Mouse (Mus musculus) kidney, postnatal 0 days (tissue): Measurements from ENCODE around the gene Tnr. TPM values are rescaled to one million over a fixed set of nuclear protein-coding genes. Genes with fewer than 3 reads are reported as not detected.

Source experiments
- ATAC-seq: fragments of 200-750 bp; cut with Nextera tagmentation; replicated peaks from 2 replicates; pipeline ENCODE4 v1.8.0; 2017; ENCODE audit warnings: low read depth, moderate number of reproducible peaks, moderate TSS enrichment, moderate library complexity; ENCODE audit not compliant: low FRiP score
- DNase-seq: peaks from one replicate; pipeline ENCODE4 v3.0.0-alpha.2; 2016; ENCODE audit warnings: low spot score
- H3K27ac ChIP-seq: fragments of 300-500 bp; sonication (generic); 2 replicates; pipeline ENCODE4 v1.5.1; 2014; ENCODE audit warnings: mild to moderate bottlenecking
- H3K27me3 ChIP-seq: fragments of 300-500 bp; sonication (generic); 2 replicates; pipeline ENCODE4 v1.6.1; 2014; ENCODE audit warnings: low read length, mixed read lengths; ENCODE audit not compliant: insufficient read depth
- H3K36me3 ChIP-seq: fragments of 300-500 bp; sonication (generic); 2 replicates; pipeline ENCODE4 v1.6.1; 2014; ENCODE audit warnings: low read length, mixed read lengths; ENCODE audit not compliant: insufficient read depth
- H3K4me1 ChIP-seq: fragments of 300-500 bp; sonication (generic); replicated peaks from 2 replicates; pipeline ENCODE4 v1.6.1; 2014; ENCODE audit warnings: antibody characterized with exemption, low read length, mixed read lengths; ENCODE audit not compliant: insufficient read depth
- H3K4me2 ChIP-seq: fragments of 300-500 bp; sonication (generic); 2 replicates; pipeline ENCODE4 v1.6.1; 2014; ENCODE audit warnings: mild to moderate bottlenecking, low read length, moderate library complexity, mixed read lengths
- H3K4me3 ChIP-seq: fragments of 300-500 bp; sonication (generic); replicated peaks from 2 replicates; pipeline ENCODE4 v1.5.1; 2014; ENCODE audit warnings: low read depth, low read length
- H3K9ac ChIP-seq: fragments of 300-500 bp; sonication (generic); 2 replicates; pipeline ENCODE4 v1.6.1; 2014; ENCODE audit warnings: low read depth, low read length
- H3K9me3 ChIP-seq: fragments of 300-500 bp; sonication (generic); replicated peaks from 2 replicates; pipeline ENCODE4 v1.6.1; 2016; ENCODE audit warnings: low read length, inconsistent platforms, mixed read lengths
- CTCF ChIP-seq: IDR thresholded peaks from 2 replicates; pipeline ENCODE4 v1.5.1; 2016; ENCODE audit warnings: antibody characterized with exemption, low read depth, mild to moderate bottlenecking, moderate library complexity
- WGBS: fragments of 180-500 bp; shearing (Covaris S2); extraction: QIAGEN DNeasy Blood & Tissue Kit; methylation state at CpG from one replicate; pipeline ENCODE4 v1.1.7; 2014; 5-methylcytosine and 5-hydroxymethylcytosine counted together
- polyA plus RNA-seq: library from polyadenylated mRNA; unstranded; fragments of >200 nt; fragmentation: Nextera tagmentation; extraction: Ambion mirVana; gene quantifications from 2 replicates; pipeline ENCODE4 v1.2.1, GENCODE M21; 2015

Gene Tnr
- polyA plus RNA-seq, 1 experiment from 2014 or later = not detected

DNA sequence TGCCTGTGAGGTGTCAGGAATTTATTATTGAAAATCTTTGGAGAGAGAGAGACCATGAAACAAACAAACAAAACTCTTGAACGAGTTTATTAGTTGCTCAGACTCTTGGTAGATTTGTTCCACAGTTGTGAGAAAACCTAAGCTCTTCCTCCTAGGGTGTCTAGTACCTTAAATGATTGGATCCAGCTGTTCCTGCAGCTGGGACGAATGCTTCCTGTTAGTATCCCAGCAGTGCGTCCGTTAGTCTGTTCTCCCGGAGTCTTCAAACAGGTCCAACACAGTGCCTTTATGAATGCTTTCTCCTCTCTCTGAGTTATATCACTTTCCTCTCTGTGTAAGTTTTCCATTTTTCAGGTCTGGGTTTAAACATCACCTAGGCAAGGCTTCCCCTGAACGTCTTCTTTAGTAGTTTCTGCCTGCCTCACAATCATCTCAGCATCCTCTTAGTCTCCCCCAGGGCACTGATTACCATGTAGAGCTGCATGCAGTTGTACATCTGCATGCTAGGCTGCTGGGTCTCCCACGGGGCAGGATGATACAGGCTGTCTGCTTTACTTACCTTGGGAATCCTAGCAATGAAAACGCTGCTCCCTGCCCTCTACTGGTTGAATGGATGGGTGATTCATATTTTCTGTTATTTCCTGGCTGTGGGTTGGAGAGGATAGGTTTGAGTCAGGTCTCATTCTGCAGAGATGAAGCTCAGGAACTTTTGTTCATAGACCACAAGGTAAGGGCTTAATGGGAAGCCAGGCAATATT, 293.2 kb downstream of the Tnr start:
- H3K27me3 ChIP-seq = no peaks in the 10 kb centered on the region
- no peak overlapping the region for H3K27ac ChIP-seq
- no peaks in the 10 kb centered on the region for H3K9me3 ChIP-seq
- WGBS = 15% methylated on average over 8 of the region's 8 CpGs
- H3K4me2 ChIP-seq = no peak overlapping the region
- ATAC-seq (no peak), DNase-seq (peak; percentile 68)
- H3K36me3 ChIP-seq = no peaks in the 10 kb centered on the region
- H3K4me1 ChIP-seq = no peaks in the 10 kb centered on the region
- no peak overlapping the region for H3K9ac ChIP-seq
- TF ChIP-seq CTCF = peak; percentile 50
- no peak overlapping the region for H3K4me3 ChIP-seq

DNA sequence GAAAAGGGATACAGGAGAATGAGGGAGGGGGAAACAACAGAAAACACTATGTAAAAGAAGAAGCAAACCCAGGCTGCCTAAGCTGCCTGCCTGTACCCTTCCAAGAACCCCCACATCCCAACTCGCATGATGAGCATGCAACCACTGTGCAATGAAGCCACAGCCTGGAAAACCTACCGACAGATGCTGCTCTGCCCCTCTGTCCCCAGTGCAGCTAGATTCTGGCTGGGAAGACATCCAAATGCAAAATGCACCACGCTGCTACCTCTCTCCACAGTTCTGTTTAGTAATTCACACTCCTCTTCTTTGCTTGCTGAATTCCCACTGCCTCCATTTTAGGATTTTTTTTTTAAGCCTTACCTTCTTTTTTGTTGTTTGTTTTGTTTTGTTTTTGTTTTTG, 295.9 kb downstream of the Tnr start:
- ATAC-seq (no peak), DNase-seq (no peak)
- H3K27me3 ChIP-seq = no peaks in the 10 kb centered on the region
- H3K36me3 ChIP-seq = no peaks in the 10 kb centered on the region
- H3K27ac ChIP-seq = no peak overlapping the region
- no peak overlapping the region for H3K4me2 ChIP-seq
- H3K9me3 ChIP-seq = no peaks in the 10 kb centered on the region
- TF ChIP-seq CTCF = no peak
- WGBS = 21% methylated on average over 3 of the region's 3 CpGs
- H3K4me1 ChIP-seq = no peaks in the 10 kb centered on the region
- no peak overlapping the region for H3K4me3 ChIP-seq
- H3K9ac ChIP-seq = no peak overlapping the region

DNA sequence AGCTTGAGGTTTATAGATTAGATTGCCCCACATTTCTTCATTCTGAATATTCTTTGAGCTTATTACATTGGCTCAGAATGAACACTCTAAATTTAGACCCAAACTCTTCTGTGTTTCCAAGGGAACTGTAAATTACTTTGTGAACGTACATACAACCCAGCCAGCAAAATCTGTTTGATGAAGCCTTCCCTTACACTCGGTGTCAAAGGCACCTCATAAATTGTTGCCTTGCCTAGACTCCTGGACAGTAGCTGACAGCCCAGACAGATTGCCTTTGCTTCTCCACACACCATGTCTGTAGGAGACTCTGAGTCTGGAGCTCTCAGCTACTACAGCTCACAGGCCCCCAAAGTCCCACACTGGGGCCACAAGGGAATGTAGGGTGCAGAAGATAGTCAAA, 298.8 kb downstream of the Tnr start:
- H3K9me3 ChIP-seq = no peaks in the 10 kb centered on the region
- no peak for ATAC-seq
- WGBS = 13% methylated on average over 2 of the region's 2 CpGs

DNA sequence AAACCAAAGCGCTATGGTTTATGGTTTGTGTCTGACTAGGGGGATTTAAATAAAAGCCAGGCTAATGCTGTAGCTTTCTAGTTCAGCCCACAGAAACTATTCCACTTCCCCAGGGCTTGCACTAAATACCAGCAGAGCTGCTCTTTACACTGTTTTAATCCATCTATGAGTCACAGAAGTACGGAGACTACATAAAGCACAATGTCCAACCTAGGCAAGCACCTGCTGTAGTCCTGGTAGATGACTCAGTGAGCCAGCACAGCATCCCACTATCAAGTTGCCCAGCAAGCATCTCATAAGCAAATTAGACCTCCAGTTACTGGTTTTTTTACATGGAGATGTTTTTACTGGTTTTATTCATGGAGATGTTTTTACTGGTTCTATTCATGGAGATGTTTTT, 305.0 kb downstream of the Tnr start:
- no peak for TF ChIP-seq CTCF

More for the DNA sequence above, 298.8 kb downstream of the Tnr start:
- Histone ChIP-seq H3K27me3 (no peaks in the 10 kb centered on the region), H3K4me3 (no peak overlapping the region), H3K27ac (no peak overlapping the region), H3K4me1 (no peaks in the 10 kb centered on the region), H3K36me3 (no peaks in the 10 kb centered on the region), H3K4me2 (no peak overlapping the region), H3K9ac (no peak overlapping the region)
- no peak for TF ChIP-seq CTCF
- peak; percentile 50 for DNase-seq

DNA sequence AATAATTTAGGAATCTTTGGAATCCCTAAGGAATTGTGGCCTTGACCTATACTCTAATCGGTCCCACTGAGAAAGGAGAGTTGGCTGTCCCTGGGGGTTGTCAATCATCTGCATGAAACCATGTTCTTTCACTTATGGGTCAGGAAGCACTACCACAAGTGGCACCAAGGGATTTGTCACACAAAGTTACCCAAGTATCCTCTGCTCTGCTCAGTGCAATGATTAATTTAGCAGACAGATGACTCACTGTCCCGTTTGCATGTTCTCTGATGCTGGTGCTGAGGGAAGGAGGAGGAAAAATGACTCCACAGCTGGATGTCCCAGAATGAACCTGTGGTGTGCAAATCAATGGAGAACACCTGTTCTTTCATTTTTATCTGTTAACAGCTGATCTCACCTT, 309.6 kb downstream of the Tnr start:
- ATAC-seq (no peak), DNase-seq (no peak)
- Histone ChIP-seq H3K9me3 (no peaks in the 10 kb centered on the region), H3K27ac (no peak overlapping the region), H3K27me3 (no peaks in the 10 kb centered on the region), H3K4me2 (no peak overlapping the region), H3K9ac (no peak overlapping the region), H3K36me3 (no peaks in the 10 kb centered on the region), H3K4me1 (no peaks in the 10 kb centered on the region), H3K4me3 (no peak overlapping the region)
- no peak for TF ChIP-seq CTCF
- WGBS = 27% methylated on average over 2 of the region's 2 CpGs

More for the DNA sequence above, 305.0 kb downstream of the Tnr start:
- no peak overlapping the region for H3K4me2 ChIP-seq
- no peaks in the 10 kb centered on the region for H3K27me3 ChIP-seq
- DNase-seq = no peak
- H3K4me3 ChIP-seq = no peak overlapping the region
- WGBS = 96% methylated on average over 2 of the region's 2 CpGs
- no peaks in the 10 kb centered on the region for H3K4me1 ChIP-seq
- no peaks in the 10 kb centered on the region for H3K9me3 ChIP-seq
- no peak for ATAC-seq
- H3K27ac ChIP-seq = no peak overlapping the region
- no peaks in the 10 kb centered on the region for H3K36me3 ChIP-seq
- no peak overlapping the region for H3K9ac ChIP-seq

DNA sequence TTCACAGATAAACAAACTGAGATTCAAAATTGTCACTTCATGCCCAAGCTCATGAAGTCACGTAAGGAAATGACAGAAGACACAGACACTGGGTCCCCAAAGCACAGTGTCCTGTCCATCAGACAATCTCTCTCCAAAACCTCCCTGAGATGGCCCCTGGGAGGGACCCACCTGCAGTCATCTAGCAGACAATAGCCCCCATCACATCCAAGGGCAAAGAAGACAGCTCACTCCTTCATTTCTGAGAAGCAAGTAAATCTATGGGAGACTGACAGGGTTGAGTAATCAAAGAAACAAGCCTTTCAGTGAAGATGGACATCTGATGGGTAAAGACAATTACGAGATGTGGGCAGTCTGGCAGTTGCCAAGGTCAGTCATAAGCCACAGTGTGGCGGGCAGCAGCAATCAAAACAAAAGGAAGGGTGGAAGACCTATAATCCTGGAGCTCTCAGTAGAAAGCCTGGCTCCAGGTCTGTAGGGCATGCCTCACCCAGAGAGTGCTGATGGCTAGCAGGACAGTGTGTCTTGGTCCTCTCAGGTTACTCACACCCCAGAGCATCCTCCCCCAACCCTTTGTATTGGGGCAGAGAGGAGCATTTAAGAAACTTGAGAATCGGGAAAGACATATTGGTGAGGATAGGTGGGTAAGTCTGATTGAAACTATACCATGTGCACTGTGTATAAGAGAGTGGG, 310.2 kb downstream of the Tnr start:
- Histone ChIP-seq H3K36me3 (no peaks in the 10 kb centered on the region), H3K4me1 (no peaks in the 10 kb centered on the region), H3K9me3 (no peaks in the 10 kb centered on the region), H3K4me3 (no peak overlapping the region), H3K27me3 (no peaks in the 10 kb centered on the region), H3K4me2 (no peak overlapping the region), H3K9ac (no peak overlapping the region), H3K27ac (no peak overlapping the region)
- 32% methylated on average over 4 of the region's 4 CpGs for WGBS
- ATAC-seq (no peak), DNase-seq (no peak)
- TF ChIP-seq CTCF = no peak
